Mouse (Mus musculus): Measurements from ENCODE around the gene Rgs6. TPM values are rescaled to one million over a fixed set of nuclear protein-coding genes. Genes with fewer than 3 reads are reported as not detected.
A peak's percentile ranks its signal among the peaks of the same experiment; 100 is the strongest.

The Rgs6 gene
- polyA plus RNA-seq, 1 experiment, result 0.57 TPM

DNA sequence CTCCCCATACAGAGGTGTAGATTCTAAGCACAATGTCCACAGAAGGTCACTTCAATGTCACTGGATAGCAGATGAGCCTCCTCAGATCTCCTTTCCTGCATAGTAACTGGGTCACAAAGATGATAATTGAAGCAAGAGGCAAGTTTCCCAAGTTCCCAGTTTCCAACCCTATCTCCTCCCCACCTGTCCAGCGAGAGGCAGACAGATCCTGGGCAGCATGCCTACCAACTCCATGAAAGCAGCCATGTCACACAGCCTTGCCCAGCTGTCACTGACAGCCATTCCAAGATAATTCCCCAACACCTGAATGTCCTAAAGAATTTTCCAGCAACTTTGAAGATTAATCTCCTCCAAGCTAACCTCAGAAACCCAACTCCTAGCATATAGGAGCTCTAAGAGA is 399.6 kb downstream of the Rgs6 start:
- Histone ChIP-seq H3K36me3 (ENCODE audit: control insufficient read depth, insufficient read depth, low read length) (no peaks in the 10 kb centered on the region), H3K4me1 (ENCODE audit: control insufficient read depth, insufficient read depth, insufficient read length, low read length) (no peaks in the 10 kb centered on the region), H3K27me3 (ENCODE audit: control insufficient read depth, insufficient read depth, low read length) (no peaks in the 10 kb centered on the region), H3K4me3 (ENCODE audit: low read depth, low read length) (no peak overlapping the region), H3K27ac (ENCODE audit: insufficient read depth, low read depth, low read length) (no peak overlapping the region)
- 94% methylated on average over 1 of the region's 1 CpGs for WGBS
- TF ChIP-seq CTCF (IDR thresholded peaks at IDR 0.05; ENCODE audit: extremely low read depth, insufficient read length, insufficient replicate concordance, low read depth, low read length), result no peak
- TF ChIP-seq POLR2A (IDR thresholded peaks at IDR 0.05; ENCODE audit: low read depth, low read length), result no peak

GRCm38 (mm10) chr12:82993905-82994304 is 405.8 kb downstream of the Rgs6 start:
- H3K27me3 ChIP-seq (ENCODE audit: control insufficient read depth, insufficient read depth, low read length), result no peaks in the 10 kb centered on the region
- no peak overlapping the region for H3K27ac ChIP-seq (ENCODE audit: insufficient read depth, low read depth, low read length)
- no peak for TF ChIP-seq CTCF (IDR thresholded peaks at IDR 0.05; ENCODE audit: extremely low read depth, insufficient read length, insufficient replicate concordance, low read depth, low read length)
- TF ChIP-seq POLR2A (IDR thresholded peaks at IDR 0.05; ENCODE audit: low read depth, low read length), result no peak
- H3K4me3 ChIP-seq (ENCODE audit: low read depth, low read length), result no peak overlapping the region
- WGBS, result 53% methylated on average over 4 of the region's 4 CpGs
- H3K4me1 ChIP-seq (ENCODE audit: control insufficient read depth, insufficient read depth, insufficient read length, low read length), result no peaks in the 10 kb centered on the region
- H3K36me3 ChIP-seq (ENCODE audit: control insufficient read depth, insufficient read depth, low read length), result no peaks in the 10 kb centered on the region

GRCm38 (mm10) chr12:82996775-82997174 is 408.7 kb downstream of the Rgs6 start:
- Histone ChIP-seq H3K27me3 (ENCODE audit: control insufficient read depth, insufficient read depth, low read length) (no peaks in the 10 kb centered on the region), H3K4me1 (ENCODE audit: control insufficient read depth, insufficient read depth, insufficient read length, low read length) (peaks cover 14% of the 10 kb centered on the region; the same call in 1 of the 2 replicates), H3K27ac (ENCODE audit: insufficient read depth, low read depth, low read length) (no peak overlapping the region), H3K36me3 (ENCODE audit: control insufficient read depth, insufficient read depth, low read length) (no peaks in the 10 kb centered on the region), H3K4me3 (ENCODE audit: low read depth, low read length) (no peak overlapping the region)
- no peak for TF ChIP-seq POLR2A (IDR thresholded peaks at IDR 0.05; ENCODE audit: low read depth, low read length)
- no peak for TF ChIP-seq CTCF (IDR thresholded peaks at IDR 0.05; ENCODE audit: extremely low read depth, insufficient read length, insufficient replicate concordance, low read depth, low read length)
- WGBS, result 78% methylated on average over 4 of the region's 4 CpGs

GRCm38 (mm10) chr12:82998682-82999332 is 410.7 kb downstream of the Rgs6 start:
- Histone ChIP-seq H3K27ac (ENCODE audit: insufficient read depth, low read depth, low read length) (no peak overlapping the region), H3K4me1 (ENCODE audit: control insufficient read depth, insufficient read depth, insufficient read length, low read length) (peaks cover 14% of the 10 kb centered on the region; the same call in 1 of the 2 replicates), H3K27me3 (ENCODE audit: control insufficient read depth, insufficient read depth, low read length) (no peaks in the 10 kb centered on the region), H3K4me3 (ENCODE audit: low read depth, low read length) (no peak overlapping the region), H3K36me3 (ENCODE audit: control insufficient read depth, insufficient read depth, low read length) (no peaks in the 10 kb centered on the region)
- WGBS, result 89% methylated on average over 10 of the region's 10 CpGs
- TF ChIP-seq POLR2A (IDR thresholded peaks at IDR 0.05; ENCODE audit: low read depth, low read length) (no peak), CTCF (IDR thresholded peaks at IDR 0.05; ENCODE audit: extremely low read depth, insufficient read length, insufficient replicate concordance, low read depth, low read length) (no peak)

- TF ChIP-seq POLR2A (IDR thresholded peaks at IDR 0.05; ENCODE audit: low read depth, low read length) (no peak), CTCF (IDR thresholded peaks at IDR 0.05; ENCODE audit: extremely low read depth, insufficient read length, insufficient replicate concordance, low read depth, low read length) (no peak)
- WGBS, result 83% methylated on average over 7 of the region's 7 CpGs
- no peak overlapping the region for H3K27ac ChIP-seq (ENCODE audit: insufficient read depth, low read depth, low read length)
- peaks cover 14% of the 10 kb centered on the region; the same call in 1 of the 2 replicates for H3K4me1 ChIP-seq (ENCODE audit: control insufficient read depth, insufficient read depth, insufficient read length, low read length)
- no peaks in the 10 kb centered on the region for H3K27me3 ChIP-seq (ENCODE audit: control insufficient read depth, insufficient read depth, low read length)
- H3K4me3 ChIP-seq (ENCODE audit: low read depth, low read length), result no peak overlapping the region
- H3K36me3 ChIP-seq (ENCODE audit: control insufficient read depth, insufficient read depth, low read length), result no peaks in the 10 kb centered on the region
Measured at GRCm38 (mm10) chr12:82999333-83000032, 411.4 kb downstream of the Rgs6 start.

DNA sequence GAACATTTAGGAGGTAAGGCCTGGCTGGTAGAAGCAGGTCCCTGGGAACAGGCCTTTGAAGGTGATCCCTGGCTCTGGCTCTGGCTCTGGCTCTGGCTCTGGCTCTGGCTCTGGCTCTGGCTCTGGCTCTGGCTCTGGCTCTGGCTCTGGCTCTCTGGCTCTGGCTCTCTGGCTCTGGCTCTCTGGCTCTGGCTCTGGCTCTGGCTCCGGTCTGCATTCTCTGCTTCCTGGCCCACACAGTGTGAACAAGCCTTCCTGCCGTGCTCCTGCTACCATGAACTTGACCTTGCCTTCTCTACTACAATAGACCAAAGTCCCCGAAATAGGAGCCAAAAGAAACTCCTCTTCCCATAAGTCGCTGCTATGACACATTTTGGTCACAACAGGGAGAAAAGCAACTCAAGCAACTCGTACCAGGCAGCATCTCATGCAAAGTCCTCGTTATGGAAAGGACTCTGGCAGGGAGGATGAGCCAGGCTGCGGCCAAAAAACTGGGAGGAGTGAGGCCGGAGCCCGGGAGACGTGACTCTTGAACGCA is 412.0 kb downstream of the Rgs6 start:
- 79% methylated on average over 11 of the region's 11 CpGs for WGBS
- Histone ChIP-seq H3K27me3 (ENCODE audit: control insufficient read depth, insufficient read depth, low read length) (no peaks in the 10 kb centered on the region), H3K36me3 (ENCODE audit: control insufficient read depth, insufficient read depth, low read length) (no peaks in the 10 kb centered on the region), H3K4me1 (ENCODE audit: control insufficient read depth, insufficient read depth, insufficient read length, low read length) (peaks cover 14% of the 10 kb centered on the region; the same call in 1 of the 2 replicates), H3K4me3 (ENCODE audit: low read depth, low read length) (no peak overlapping the region), H3K27ac (ENCODE audit: insufficient read depth, low read depth, low read length) (no peak overlapping the region)
- no peak for TF ChIP-seq POLR2A (IDR thresholded peaks at IDR 0.05; ENCODE audit: low read depth, low read length)
- no peak for TF ChIP-seq CTCF (IDR thresholded peaks at IDR 0.05; ENCODE audit: extremely low read depth, insufficient read length, insufficient replicate concordance, low read depth, low read length)

DNA sequence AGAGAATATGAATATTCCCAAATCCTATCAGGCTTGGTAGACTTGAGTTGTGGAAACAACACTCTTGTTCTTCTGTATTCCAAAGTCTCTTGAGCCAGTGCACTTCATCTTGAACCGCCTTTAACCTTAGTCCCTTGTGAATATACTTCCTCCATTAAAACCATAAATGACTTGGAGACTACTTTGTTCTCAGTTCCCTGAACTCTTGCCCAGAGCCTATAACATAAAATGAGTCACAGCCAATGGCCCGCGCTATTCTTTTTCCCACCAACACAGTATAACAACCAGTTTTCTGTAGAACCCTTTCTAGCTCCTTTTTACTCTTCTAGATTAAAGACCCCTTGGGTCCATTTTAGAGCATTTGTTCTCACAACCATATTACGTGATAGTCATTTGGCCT is 412.9 kb downstream of the Rgs6 start:
- Histone ChIP-seq H3K4me3 (ENCODE audit: low read depth, low read length) (no peak overlapping the region), H3K27me3 (ENCODE audit: control insufficient read depth, insufficient read depth, low read length) (no peaks in the 10 kb centered on the region), H3K4me1 (ENCODE audit: control insufficient read depth, insufficient read depth, insufficient read length, low read length) (peaks cover 14% of the 10 kb centered on the region; the same call in 1 of the 2 replicates), H3K36me3 (ENCODE audit: control insufficient read depth, insufficient read depth, low read length) (no peaks in the 10 kb centered on the region), H3K27ac (ENCODE audit: insufficient read depth, low read depth, low read length) (peak overlapping the region; percentile 73)
- 29% methylated on average over 4 of the region's 4 CpGs for WGBS
- TF ChIP-seq CTCF (IDR thresholded peaks at IDR 0.05; ENCODE audit: extremely low read depth, insufficient read length, insufficient replicate concordance, low read depth, low read length) (no peak), POLR2A (IDR thresholded peaks at IDR 0.05; ENCODE audit: low read depth, low read length) (no peak)

Measured in small intestine, adult 2 months (tissue).